Mouse (Mus musculus): ENCODE measurements around the gene Ptprt.

- TF ChIP-seq CTCF (IDR thresholded peaks at IDR 0.05; ENCODE audit: extremely low read depth, insufficient read length, insufficient replicate concordance, low read depth, low read length) = no peak
- no peak for TF ChIP-seq POLR2A (IDR thresholded peaks at IDR 0.05; ENCODE audit: low read depth, low read length)
These were observed 47.5 kb downstream of the Ptprt start for GRCm38 (mm10) chr2:162613480-162613879.
